Mouse (Mus musculus) cortical plate, adult 2 months (tissue): ENCODE data around the gene 3110082J24Rik.

Source experiments
- CTCF ChIP-seq: fragments of 200-500 bp; IDR thresholded peaks from 2 replicates; pipeline ENCODE4 v1.5.1; 2011; ENCODE audit warnings: mild to moderate bottlenecking, control low read depth, low read length; ENCODE audit not compliant: insufficient read depth; ENCODE audit errors: extremely low read depth
- POLR2A ChIP-seq: fragments of 200-500 bp; IDR thresholded peaks from 2 replicates; pipeline ENCODE4 v1.6.1; 2011; ENCODE audit warnings: mild to moderate bottlenecking, low read length, control low read depth; ENCODE audit not compliant: insufficient read depth; ENCODE audit errors: extremely low read depth

GRCm38 (mm10) chr5:30119163-30119562 lies 13.3 kb upstream of the 3110082J24Rik start:
- TF ChIP-seq POLR2A (no peak), CTCF (no peak)
